Mouse (Mus musculus) limb, embryonic 11.5 days (tissue): Measurements from ENCODE around the gene Cct7. TPM values are rescaled to one million over a fixed set of nuclear protein-coding genes. Genes with fewer than 3 reads are reported as not detected.

Source experiments
- ATAC-seq: fragments of 200-750 bp; cut with Nextera tagmentation; 2 replicates; pipeline ENCODE4 v1.8.0; 2017; ENCODE audit warnings: low read depth; ENCODE audit not compliant: insufficient number of reproducible peaks, low FRiP score, low TSS enrichment
- DNase-seq: peaks from one replicate; pipeline ENCODE4 v3.0.0-alpha.2; 2015; ENCODE audit warnings: low spot score
- H3K27ac ChIP-seq: fragments of 300-500 bp; sonication (generic); replicated peaks from 2 replicates; pipeline ENCODE4 v1.5.1; 2014; ENCODE audit warnings: low read depth, mild to moderate bottlenecking, low read length
- H3K27me3 ChIP-seq: fragments of 300-500 bp; sonication (generic); 2 replicates; pipeline ENCODE4 v1.6.1; 2014; ENCODE audit warnings: mild to moderate bottlenecking, low read length, mixed read lengths; ENCODE audit not compliant: control insufficient read depth, insufficient read depth
- H3K36me3 ChIP-seq: fragments of 300-500 bp; sonication (generic); 2 replicates; pipeline ENCODE4 v1.6.1; 2014; ENCODE audit warnings: mild to moderate bottlenecking, low read length, moderate library complexity, mixed read lengths; ENCODE audit not compliant: control insufficient read depth, insufficient read depth
- H3K4me1 ChIP-seq: fragments of 300-500 bp; sonication (generic); 2 replicates; pipeline ENCODE4 v1.6.1; 2014; ENCODE audit warnings: low read length, mixed read lengths; ENCODE audit not compliant: control insufficient read depth, insufficient read depth
- H3K4me2 ChIP-seq: fragments of 300-500 bp; sonication (generic); 2 replicates; pipeline ENCODE4 v1.6.1; 2014; ENCODE audit warnings: low read depth, mild to moderate bottlenecking, moderate library complexity; ENCODE audit not compliant: severe bottlenecking
- H3K4me3 ChIP-seq: fragments of 300-500 bp; sonication (generic); 2 replicates; pipeline ENCODE4 v1.5.1; 2014; ENCODE audit warnings: low read depth, low read length
- H3K9ac ChIP-seq: fragments of 300-500 bp; sonication (generic); 2 replicates; pipeline ENCODE4 v1.6.1; 2014; ENCODE audit warnings: mild to moderate bottlenecking, low read length
- H3K9me3 ChIP-seq: fragments of 300-500 bp; sonication (generic); 2 replicates; pipeline ENCODE4 v1.6.1; 2016; ENCODE audit warnings: low read length; ENCODE audit not compliant: control insufficient read depth
- WGBS: fragments of 180-500 bp; shearing (Covaris S2); extraction: QIAGEN DNeasy Blood & Tissue Kit; methylation state at CpG from one replicate; pipeline ENCODE4 v1.1.7; 2014; 5-methylcytosine and 5-hydroxymethylcytosine counted together
- polyA plus RNA-seq: library from polyadenylated mRNA; unstranded; fragments of >200 nt; fragmentation: Nextera tagmentation; extraction: Ambion mirVana; gene quantifications from 2 replicates; pipeline ENCODE4 v1.2.1, GENCODE M21; 2014

Gene Cct7
- polyA plus RNA-seq, 1 experiment from 2014 or later: 718 TPM

- no peak overlapping the region for H3K27ac ChIP-seq
- H3K36me3 ChIP-seq: no peaks in the 10 kb centered on the region
- H3K4me2 ChIP-seq: peak overlapping the region; percentile 76
- peak overlapping the region; percentile 37 for H3K4me3 ChIP-seq
- no peaks in the 10 kb centered on the region for H3K9me3 ChIP-seq
- H3K27me3 ChIP-seq: peaks cover 30% of the 10 kb centered on the region
- WGBS: 3% methylated on average over 92 of the region's 92 CpGs
- H3K9ac ChIP-seq: peak overlapping the region; percentile 27; the same call in 1 of the 2 replicates
- H3K4me1 ChIP-seq: peaks cover 15% of the 10 kb centered on the region
- ATAC-seq: no peak
- DNase-seq: peak; percentile 64
These were observed 32.8 kb downstream of the Cct7 start for GRCm38 (mm10) chr6:85483843-85484721.

- H3K27ac ChIP-seq: no peak overlapping the region
- no peak overlapping the region for H3K4me3 ChIP-seq
- no peaks in the 10 kb centered on the region for H3K36me3 ChIP-seq
- no peak overlapping the region for H3K4me2 ChIP-seq
- 87% methylated on average over 2 of the region's 2 CpGs for WGBS
- no peak for DNase-seq
- H3K9ac ChIP-seq: no peak overlapping the region
- H3K9me3 ChIP-seq: no peaks in the 10 kb centered on the region
- H3K27me3 ChIP-seq: peaks cover 27% of the 10 kb centered on the region
- H3K4me1 ChIP-seq: peaks cover 30% of the 10 kb centered on the region
- ATAC-seq: no peak
These were observed 34.4 kb downstream of the Cct7 start for GRCm38 (mm10) chr6:85485738-85486137.

GRCm38 (mm10) chr6:85488510-85488909, 37.2 kb downstream of the Cct7 start:
- no peak overlapping the region for H3K9ac ChIP-seq
- H3K27me3 ChIP-seq: peaks cover 21% of the 10 kb centered on the region
- no peak overlapping the region for H3K4me2 ChIP-seq
- no peak for ATAC-seq
- WGBS: 92% methylated on average over 4 of the region's 4 CpGs
- DNase-seq: no peak
- H3K9me3 ChIP-seq: no peaks in the 10 kb centered on the region
- H3K4me1 ChIP-seq: peaks cover 35% of the 10 kb centered on the region
- no peak overlapping the region for H3K4me3 ChIP-seq
- H3K36me3 ChIP-seq: no peaks in the 10 kb centered on the region
- no peak overlapping the region; the same call in 1 of the 2 replicates for H3K27ac ChIP-seq

GRCm38 (mm10) chr6:85489717-85490116, 38.4 kb downstream of the Cct7 start:
- no peak overlapping the region for H3K9ac ChIP-seq
- ATAC-seq: no peak
- H3K27me3 ChIP-seq: peaks cover 9% of the 10 kb centered on the region
- H3K4me2 ChIP-seq: no peak overlapping the region
- WGBS: 82% methylated on average over 3 of the region's 3 CpGs
- H3K4me1 ChIP-seq: peaks cover 26% of the 10 kb centered on the region
- H3K27ac ChIP-seq: no peak overlapping the region
- DNase-seq: no peak
- H3K4me3 ChIP-seq: no peak overlapping the region
- no peaks in the 10 kb centered on the region for H3K36me3 ChIP-seq
- no peaks in the 10 kb centered on the region for H3K9me3 ChIP-seq

GRCm38 (mm10) chr6:85490252-85490651, 38.9 kb downstream of the Cct7 start:
- 81% methylated on average over 4 of the region's 4 CpGs for WGBS
- ATAC-seq: no peak
- Histone ChIP-seq H3K27me3 (peaks cover 5% of the 10 kb centered on the region; the same call in 1 of the 2 replicates), H3K4me3 (no peak overlapping the region), H3K9ac (no peak overlapping the region), H3K27ac (no peak overlapping the region), H3K9me3 (no peaks in the 10 kb centered on the region), H3K4me1 (peaks cover 26% of the 10 kb centered on the region), H3K4me2 (no peak overlapping the region), H3K36me3 (no peaks in the 10 kb centered on the region)
- no peak for DNase-seq

- DNase-seq: peak; percentile 83
- H3K27ac ChIP-seq: no peak overlapping the region
- WGBS: 20% methylated on average over 3 of the region's 3 CpGs
- ATAC-seq: peak; percentile 83
- H3K9ac ChIP-seq: no peak overlapping the region
- no peak overlapping the region for H3K4me2 ChIP-seq
- peaks cover 26% of the 10 kb centered on the region for H3K4me1 ChIP-seq
- H3K27me3 ChIP-seq: no peaks in the 10 kb centered on the region
- no peaks in the 10 kb centered on the region for H3K9me3 ChIP-seq
- no peaks in the 10 kb centered on the region for H3K36me3 ChIP-seq
- no peak overlapping the region for H3K4me3 ChIP-seq
These were observed 40.3 kb downstream of the Cct7 start for GRCm38 (mm10) chr6:85491606-85492005.

GRCm38 (mm10) chr6:85496976-85497375, 45.7 kb downstream of the Cct7 start:
- Histone ChIP-seq H3K9me3 (no peaks in the 10 kb centered on the region), H3K4me3 (no peak overlapping the region), H3K4me1 (peaks cover 6% of the 10 kb centered on the region), H3K36me3 (no peaks in the 10 kb centered on the region), H3K27me3 (no peaks in the 10 kb centered on the region; the same call in 1 of the 2 replicates), H3K9ac (no peak overlapping the region), H3K4me2 (no peak overlapping the region), H3K27ac (no peak overlapping the region)
- DNase-seq (no peak), ATAC-seq (no peak)

GRCm38 (mm10) chr6:85498147-85498546, 46.8 kb downstream of the Cct7 start:
- H3K9me3 ChIP-seq: no peaks in the 10 kb centered on the region
- peaks cover 12% of the 10 kb centered on the region for H3K4me1 ChIP-seq
- H3K4me3 ChIP-seq: no peak overlapping the region
- no peak overlapping the region for H3K4me2 ChIP-seq
- no peak overlapping the region for H3K27ac ChIP-seq
- H3K9ac ChIP-seq: no peak overlapping the region
- ATAC-seq (no peak), DNase-seq (peak; percentile 74)
- WGBS: 66% methylated on average over 9 of the region's 9 CpGs
- H3K36me3 ChIP-seq: no peaks in the 10 kb centered on the region
- H3K27me3 ChIP-seq: peaks cover 3% of the 10 kb centered on the region; the same call in 1 of the 2 replicates
